Mouse (Mus musculus) CH12.LX (cell line): ENCODE measurements around the gene Fosl1. TPM values are rescaled to one million over a fixed set of nuclear protein-coding genes. Genes with fewer than 3 reads are reported as not detected.

Source experiments
- DNase-seq: peaks from one replicate; pipeline ENCODE4 v3.0.0-alpha.2; 2013; ENCODE audit errors: extremely low read depth
- H3K27ac ChIP-seq: 2 replicates; pipeline ENCODE4 v1.5.1; 2012; ENCODE audit warnings: low read depth, mild to moderate bottlenecking, control low read depth, moderate library complexity; ENCODE audit not compliant: insufficient read depth
- H3K27me3 ChIP-seq: replicated peaks from 2 replicates; pipeline ENCODE3; 2012; ENCODE audit warnings: inconsistent platforms
- H3K36me3 ChIP-seq, 2 experiments: replicated peaks in 1 of 2; 2 replicates each; pipeline versions ENCODE3 to v1.6.1; 2012; ENCODE audit warnings: inconsistent platforms in 1 of 2, low read length in 1 of 2, mild to moderate bottlenecking in 1 of 2, mixed read lengths in 1 of 2, moderate library complexity in 1 of 2; ENCODE audit not compliant: control insufficient read depth in 1 of 2, insufficient read depth in 1 of 2
- H3K4me1 ChIP-seq, 2 experiments: 2 replicates each; pipeline ENCODE4 v1.6.1; 2012; ENCODE audit warnings: inconsistent platforms in 1 of 2, moderate library complexity in 1 of 2; ENCODE audit not compliant: insufficient read depth in 2 of 2, control insufficient read depth in 1 of 2
- H3K4me2 ChIP-seq: 2 replicates; pipeline ENCODE4 v1.6.1; 2012; ENCODE audit warnings: low read depth, mild to moderate bottlenecking, control low read depth; ENCODE audit not compliant: poor library complexity, insufficient read depth, severe bottlenecking
- H3K4me3 ChIP-seq, 3 experiments: fragments of 150-350 bp in 1 of 3; sonication (generic) in 1 of 3; replicated peaks in 1 of 3; 2 replicates each; pipeline versions ENCODE3 to v1.5.1; 2011 to 2012; ENCODE audit warnings: low read depth in 2 of 3, low read length in 2 of 3, mild to moderate bottlenecking in 2 of 3, moderate library complexity in 2 of 3, control low read depth in 1 of 3, improper control_type of control experiment in 1 of 3, inconsistent platforms in 1 of 3, mixed read lengths in 1 of 3; ENCODE audit not compliant: poor library complexity in 1 of 3
- H3K79me2 ChIP-seq: replicated peaks from 2 replicates; pipeline ENCODE4 v1.6.1; 2012; ENCODE audit warnings: mild to moderate bottlenecking, moderate library complexity; ENCODE audit not compliant: control insufficient read depth, poor library complexity, insufficient read depth, severe bottlenecking; ENCODE audit errors: extremely low read depth
- H3K9ac ChIP-seq: 2 replicates; pipeline ENCODE4 v1.6.1; 2012; ENCODE audit warnings: low read depth, mild to moderate bottlenecking, control low read depth, moderate library complexity; ENCODE audit not compliant: insufficient read depth
- H3K9me3 ChIP-seq: replicated peaks from 2 replicates; pipeline ENCODE3; 2012; ENCODE audit warnings: low read length, inconsistent platforms, mixed read lengths
- BHLHE40 ChIP-seq: IDR thresholded peaks from 2 replicates; pipeline ENCODE4 v1.6.1; 2011; ENCODE audit warnings: mild to moderate bottlenecking, low read depth, low read length, improper control_type of control experiment
- CHD2 ChIP-seq: IDR thresholded peaks from 2 replicates; pipeline ENCODE4 v1.6.1; 2011; ENCODE audit warnings: low read length, improper control_type of control experiment
- CTCF ChIP-seq, 2 experiments: IDR thresholded peaks in 1 of 2; conservative IDR thresholded peaks in 1 of 2; 2 replicates each; pipeline ENCODE4 v1.5.1; 2011 to 2012; ENCODE audit warnings: low read depth in 2 of 2, low read length in 2 of 2, improper control_type of control experiment in 1 of 2, inconsistent platforms in 1 of 2, mild to moderate bottlenecking in 1 of 2, moderate library complexity in 1 of 2
- ELF1 ChIP-seq: IDR thresholded peaks from 2 replicates; pipeline ENCODE4 v1.6.1; 2014; ENCODE audit warnings: low read depth, mild to moderate bottlenecking, inconsistent platforms, low read length, improper control_type of control experiment
- EP300 ChIP-seq: IDR thresholded peaks from 2 replicates; pipeline ENCODE4 v1.6.1; 2011; ENCODE audit warnings: low read length, improper control_type of control experiment
- ETS1 ChIP-seq: conservative IDR thresholded peaks from 2 replicates; pipeline ENCODE4 v1.6.1; 2012; ENCODE audit warnings: low read depth, mild to moderate bottlenecking, inconsistent platforms, low read length, improper control_type of control experiment, moderate library complexity
- GABPA ChIP-seq: IDR thresholded peaks from 2 replicates; pipeline ENCODE4 v1.6.1; 2012; ENCODE audit warnings: low read depth, low read length, improper control_type of control experiment, inconsistent platforms; ENCODE audit not compliant: insufficient replicate concordance
- HCFC1 ChIP-seq: IDR thresholded peaks from 2 replicates; pipeline ENCODE4 v1.6.1; 2012; ENCODE audit warnings: low read depth, mild to moderate bottlenecking, inconsistent platforms, low read length, improper control_type of control experiment
- IRF4 ChIP-seq: IDR thresholded peaks from 2 replicates; pipeline ENCODE4 v1.6.1; 2014; ENCODE audit warnings: low read depth, mild to moderate bottlenecking, inconsistent platforms, low read length, improper control_type of control experiment
- MAFK ChIP-seq: IDR thresholded peaks from 2 replicates; pipeline ENCODE4 v1.6.1; 2011; ENCODE audit warnings: low read length, improper control_type of control experiment; ENCODE audit not compliant: insufficient replicate concordance
- NRF1 ChIP-seq: IDR thresholded peaks from 2 replicates; pipeline ENCODE4 v1.6.1; 2014; ENCODE audit warnings: low read depth, mild to moderate bottlenecking, inconsistent platforms, low read length, improper control_type of control experiment, moderate library complexity
- POLR2A ChIP-seq: IDR thresholded peaks from 2 replicates; pipeline ENCODE4 v1.6.1; 2011; ENCODE audit warnings: low read depth, mild to moderate bottlenecking, improper control_type of control experiment, low read length
- POLR2AphosphoS2 ChIP-seq: IDR thresholded peaks from 2 replicates; pipeline ENCODE4 v1.6.1; 2011; ENCODE audit warnings: low read depth, low read length, improper control_type of control experiment
- RCOR1 ChIP-seq: conservative IDR thresholded peaks from 2 replicates; pipeline ENCODE4 v1.6.1; 2012; ENCODE audit warnings: low read depth, mild to moderate bottlenecking, inconsistent platforms, low read length, improper control_type of control experiment
- SIN3A ChIP-seq: IDR thresholded peaks from 2 replicates; pipeline ENCODE4 v1.6.1; 2012; ENCODE audit warnings: low read length, improper control_type of control experiment, inconsistent platforms
- TBP ChIP-seq: conservative IDR thresholded peaks from 2 replicates; pipeline ENCODE4 v1.6.1; 2011; ENCODE audit warnings: low read depth, low read length, improper control_type of control experiment
- TCF12 ChIP-seq: IDR thresholded peaks from 2 replicates; pipeline ENCODE4 v1.6.1; 2014; ENCODE audit warnings: low read depth, mild to moderate bottlenecking, inconsistent platforms, low read length, improper control_type of control experiment
- UBTF ChIP-seq: IDR thresholded peaks from 2 replicates; pipeline ENCODE4 v1.6.1; 2012; ENCODE audit warnings: low read depth, mild to moderate bottlenecking, inconsistent platforms, low read length, improper control_type of control experiment, moderate library complexity
- ZMIZ1 ChIP-seq: IDR thresholded peaks from 2 replicates; pipeline ENCODE4 v1.6.1; 2012; ENCODE audit warnings: low read depth, mild to moderate bottlenecking, inconsistent platforms, low read length, improper control_type of control experiment
- ZNF384 ChIP-seq: IDR thresholded peaks from 2 replicates; pipeline ENCODE4 v1.6.1; 2012; ENCODE audit warnings: low read depth, low read length, improper control_type of control experiment, inconsistent platforms
- dilution Hi-C: fragments of 300-500 bp; cut with MboI; formaldehyde crosslinking; loops from 2 replicates; pipeline ENCODE4 v1.14.3; 2020; ENCODE audit warnings: low sequenced_read_pairs; ENCODE audit not compliant: extremely low pct_unique_long_range_greater_than_20kb, extremely low pct_ligation_motif_present
- in situ Hi-C: fragments of 300-500 bp; cut with MboI; formaldehyde crosslinking; loops from 3 replicates; pipeline ENCODE4 v1.14.3; 2019; ENCODE audit warnings: low sequenced_read_pairs, low pct_ligation_motif_present, low pct_unique_long_range_greater_than_20kb, mixed read lengths
- polyA plus RNA-seq: library from polyadenylated mRNA; unstranded; fragments of >175 nt; gene quantifications from 2 replicates; pipeline ENCODE4 v1.2.1, GENCODE M21; 2012; ENCODE audit warnings: low read depth; ENCODE audit not compliant: insufficient read length
- total RNA-seq, 2 experiments: library from RNA; depleted of rRNA; stranded (reverse); fragments of 300-350 nt in 1 of 2; fragments of >200 nt in 1 of 2; gene quantifications; 2 replicates each; pipeline ENCODE4 v1.2.3; 2012 to 2014

The Fosl1 gene
- total and polyA plus RNA-seq, 3 experiments: not detected

GRCm38 (mm10) chr19:5455037-5455436 is 7.7 kb downstream of the Fosl1 start:
- no peak overlapping the region for H3K27ac ChIP-seq
- in situ Hi-C loops (loop anchor here (5.0 kb wide), 1 partner anchor 37 kb away; the partner anchor contains the start of gene Cfl1), dilution Hi-C loops (no loop called here)
- no peak for DNase-seq
- H3K4me1 ChIP-seq: peaks cover 6 to 26% of the 10 kb centered on the region in 2 experiments; a peak in 3 of 4 replicates
- no peak for TF ChIP-seq TCF12
- TF ChIP-seq TBP: no peak
- no peak for TF ChIP-seq ETS1
- TF ChIP-seq CHD2: no peak
- TF ChIP-seq UBTF: no peak
- TF ChIP-seq RCOR1: no peak
- H3K36me3 ChIP-seq: peaks cover 0 to 19% of the 10 kb centered on the region in 2 experiments
- no peaks in the 10 kb centered on the region for H3K9me3 ChIP-seq
- H3K27me3 ChIP-seq: peaks cover 7% of the 10 kb centered on the region
- no peak overlapping the region for H3K4me3 ChIP-seq
- H3K79me2 ChIP-seq: peaks cover 6% of the 10 kb centered on the region; the same call in 1 of the 2 replicates
- H3K4me2 ChIP-seq: no peak overlapping the region
- no peak overlapping the region for H3K9ac ChIP-seq

- in situ Hi-C loops: loop anchor here (5.0 kb wide), 1 partner anchor 37 kb away; the partner anchor contains the start of gene Cfl1
- Histone ChIP-seq H3K4me3 (no peak overlapping the region), H3K9ac (no peak overlapping the region), H3K27me3 (peaks cover 7% of the 10 kb centered on the region), H3K36me3 (peaks cover 0 to 19% of the 10 kb centered on the region in 2 experiments), H3K79me2 (peaks cover 6% of the 10 kb centered on the region; the same call in 1 of the 2 replicates), H3K9me3 (no peaks in the 10 kb centered on the region)
- dilution Hi-C loops: no loop called here
- TF ChIP-seq IRF4 (no peak), ETS1 (no peak), ZNF384 (no peak), ZMIZ1 (no peak), ELF1 (no peak), POLR2A (no peak), POLR2AphosphoS2 (no peak), EP300 (no peak), GABPA (no peak), BHLHE40 (no peak), MAFK (no peak), TCF12 (no peak), HCFC1 (no peak), CTCF (conservative IDR thresholded peaks at IDR 0.05 in 1 of 2, IDR thresholded peaks at IDR 0.05 in 1 of 2; ENCODE audit: low read depth in 2 of 2, low read length in 2 of 2) (no peak), SIN3A (no peak), NRF1 (no peak)
- TF ChIP-seq, all 38 proteins: peak for 0
- Histone ChIP-seq H3K27ac (no peak overlapping the region), H3K4me2 (no peak overlapping the region), H3K4me1 (peaks cover 6 to 26% of the 10 kb centered on the region in 2 experiments; a peak in 3 of 4 replicates)
- no peak for DNase-seq
Measured at GRCm38 (mm10) chr19:5455568-5455967, 8.2 kb downstream of the Fosl1 start.
